Mouse (Mus musculus): ENCODE measurements around the gene Pm20d1. TPM values are rescaled to one million over a fixed set of nuclear protein-coding genes. Genes with fewer than 3 reads are reported as not detected.

Pm20d1 gene
- 1.3 TPM in 2 replicates for polyA plus RNA-seq (2012; rRNA removed)

DNA sequence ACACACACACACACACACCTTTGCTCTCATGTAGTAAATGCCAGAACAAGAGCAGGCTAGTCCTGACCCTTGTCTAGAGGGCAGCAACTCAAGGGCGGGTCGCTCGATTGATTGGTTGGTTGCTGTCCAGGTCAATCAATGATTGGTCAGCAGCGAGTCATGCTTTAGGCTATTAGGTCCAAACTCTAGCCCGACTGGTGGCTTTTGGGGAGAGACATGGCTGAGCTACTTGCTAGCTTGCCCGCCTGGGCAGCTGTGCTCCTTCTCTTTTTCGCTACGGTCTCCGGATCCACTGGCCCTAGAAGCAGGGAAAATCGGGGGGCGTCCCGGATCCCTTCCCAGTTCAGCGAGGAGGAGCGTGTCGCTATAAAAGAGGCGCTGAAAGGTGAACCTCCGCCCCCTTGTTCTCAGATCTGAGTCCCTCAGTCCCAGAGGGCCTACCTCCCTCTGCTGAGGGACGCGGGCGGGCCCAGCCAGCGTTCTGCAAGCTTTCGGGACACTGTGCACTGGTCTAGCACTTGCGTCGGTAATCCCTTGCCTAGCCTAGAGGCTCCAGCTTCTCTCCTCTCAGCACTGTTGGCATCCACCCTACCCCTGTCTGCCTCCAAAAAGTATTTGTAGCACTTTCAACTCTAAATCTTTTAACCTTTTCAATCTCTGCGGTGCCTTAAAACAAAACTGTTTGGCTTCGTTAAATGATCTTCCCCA, at the start of gene Pm20d1:
Gene Pm20d1 (plus strand): TSS at position 180 of the 708 bp plus-strand sequence.
- TF ChIP-seq CTCF (IDR thresholded peaks at IDR 0.05; ENCODE audit: borderline replicate concordance, control insufficient read depth, extremely low read depth, insufficient read depth, low read length, poor library complexity) (no peak), POLR2A (IDR thresholded peaks at IDR 0.05; ENCODE audit: control insufficient read depth, extremely low read depth, insufficient read depth, low read length, poor library complexity) (no peak)
- Histone ChIP-seq H3K4me3 (ENCODE audit: control insufficient read depth, insufficient read depth, low read length) (no peak within 1 kb of the TSS), H3K4me1 (replicated peaks; ENCODE audit: control insufficient read depth, insufficient read depth, low read length) (no peaks in the 10 kb centered on the region), H3K27me3 (ENCODE audit: control insufficient read depth, insufficient read depth, low read length) (peaks cover 3% of the 10 kb centered on the region; the same call in 1 of the 2 replicates), H3K36me3 (ENCODE audit: control insufficient read depth, insufficient read depth, low read length) (no peaks in the 10 kb centered on the region), H3K27ac (ENCODE audit: control insufficient read depth, insufficient read depth, low read length) (no peak within 1 kb of the TSS)
- no peak for DNase-seq
- WGBS = 22% methylated on average over 26 of the region's 26 CpGs

DNA sequence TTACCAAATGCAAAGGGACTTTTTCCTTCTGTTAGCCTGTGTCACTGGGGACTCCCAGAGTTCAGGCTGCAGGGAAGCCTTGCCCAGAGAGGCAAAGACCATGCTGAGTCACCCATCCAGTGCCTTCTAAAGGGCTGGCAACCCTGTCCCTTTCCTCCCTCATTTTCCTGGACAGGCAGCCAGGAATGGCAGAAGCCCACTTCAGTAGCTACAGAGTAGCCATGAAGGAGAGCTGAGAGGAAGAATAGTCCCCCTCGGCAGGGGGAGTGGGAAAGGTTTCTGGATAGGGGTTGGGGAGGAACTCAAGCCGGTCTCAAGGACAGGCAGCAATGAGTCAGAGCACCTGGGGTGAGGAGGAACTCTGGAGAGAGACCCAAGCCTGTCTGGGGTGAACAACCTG, 49.4 kb upstream of the Pm20d1 start:
- no peak for DNase-seq
- no peaks in the 10 kb centered on the region; the same call in 1 of the 2 replicates for H3K27me3 ChIP-seq (ENCODE audit: control insufficient read depth, insufficient read depth, low read length)
- no peak overlapping the region for H3K4me3 ChIP-seq (ENCODE audit: control insufficient read depth, insufficient read depth, low read length)
- WGBS = 74% methylated on average over 2 of the region's 2 CpGs
- H3K36me3 ChIP-seq (ENCODE audit: control insufficient read depth, insufficient read depth, low read length) = no peaks in the 10 kb centered on the region
- H3K4me1 ChIP-seq (replicated peaks; ENCODE audit: control insufficient read depth, insufficient read depth, low read length) = no peaks in the 10 kb centered on the region
- H3K27ac ChIP-seq (ENCODE audit: control insufficient read depth, insufficient read depth, low read length) = no peak overlapping the region
- no peak for TF ChIP-seq POLR2A (IDR thresholded peaks at IDR 0.05; ENCODE audit: control insufficient read depth, extremely low read depth, insufficient read depth, low read length, poor library complexity)
- TF ChIP-seq CTCF (IDR thresholded peaks at IDR 0.05; ENCODE audit: borderline replicate concordance, control insufficient read depth, extremely low read depth, insufficient read depth, low read length, poor library complexity) = no peak

DNA sequence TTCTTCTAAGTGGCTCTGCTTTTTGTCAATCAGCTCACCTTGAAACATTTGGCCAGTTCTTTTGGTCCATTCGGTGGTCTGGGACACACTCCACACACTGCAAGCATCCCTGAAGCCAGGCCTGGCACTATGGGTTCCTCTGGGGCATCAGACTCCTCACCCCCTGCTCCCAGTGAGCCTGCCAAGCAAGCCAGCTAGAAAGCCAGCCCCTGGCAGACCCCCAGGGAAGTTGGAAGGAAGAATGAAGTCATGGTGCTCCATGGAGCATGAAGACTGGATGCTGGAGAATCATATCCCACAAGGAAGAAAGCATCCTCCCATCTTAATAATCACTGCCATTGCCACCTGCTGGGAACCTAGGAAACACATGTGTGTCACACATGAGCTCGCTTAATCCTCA, 48.5 kb upstream of the Pm20d1 start:
- Histone ChIP-seq H3K27ac (ENCODE audit: control insufficient read depth, insufficient read depth, low read length) (no peak overlapping the region), H3K4me3 (ENCODE audit: control insufficient read depth, insufficient read depth, low read length) (no peak overlapping the region), H3K36me3 (ENCODE audit: control insufficient read depth, insufficient read depth, low read length) (no peaks in the 10 kb centered on the region), H3K4me1 (replicated peaks; ENCODE audit: control insufficient read depth, insufficient read depth, low read length) (no peaks in the 10 kb centered on the region), H3K27me3 (ENCODE audit: control insufficient read depth, insufficient read depth, low read length) (no peaks in the 10 kb centered on the region; the same call in 1 of the 2 replicates)
- TF ChIP-seq POLR2A (IDR thresholded peaks at IDR 0.05; ENCODE audit: control insufficient read depth, extremely low read depth, insufficient read depth, low read length, poor library complexity) (no peak), CTCF (IDR thresholded peaks at IDR 0.05; ENCODE audit: borderline replicate concordance, control insufficient read depth, extremely low read depth, insufficient read depth, low read length, poor library complexity) (no peak)
- DNase-seq = no peak
- WGBS = 95% methylated on average over 2 of the region's 2 CpGs

DNA sequence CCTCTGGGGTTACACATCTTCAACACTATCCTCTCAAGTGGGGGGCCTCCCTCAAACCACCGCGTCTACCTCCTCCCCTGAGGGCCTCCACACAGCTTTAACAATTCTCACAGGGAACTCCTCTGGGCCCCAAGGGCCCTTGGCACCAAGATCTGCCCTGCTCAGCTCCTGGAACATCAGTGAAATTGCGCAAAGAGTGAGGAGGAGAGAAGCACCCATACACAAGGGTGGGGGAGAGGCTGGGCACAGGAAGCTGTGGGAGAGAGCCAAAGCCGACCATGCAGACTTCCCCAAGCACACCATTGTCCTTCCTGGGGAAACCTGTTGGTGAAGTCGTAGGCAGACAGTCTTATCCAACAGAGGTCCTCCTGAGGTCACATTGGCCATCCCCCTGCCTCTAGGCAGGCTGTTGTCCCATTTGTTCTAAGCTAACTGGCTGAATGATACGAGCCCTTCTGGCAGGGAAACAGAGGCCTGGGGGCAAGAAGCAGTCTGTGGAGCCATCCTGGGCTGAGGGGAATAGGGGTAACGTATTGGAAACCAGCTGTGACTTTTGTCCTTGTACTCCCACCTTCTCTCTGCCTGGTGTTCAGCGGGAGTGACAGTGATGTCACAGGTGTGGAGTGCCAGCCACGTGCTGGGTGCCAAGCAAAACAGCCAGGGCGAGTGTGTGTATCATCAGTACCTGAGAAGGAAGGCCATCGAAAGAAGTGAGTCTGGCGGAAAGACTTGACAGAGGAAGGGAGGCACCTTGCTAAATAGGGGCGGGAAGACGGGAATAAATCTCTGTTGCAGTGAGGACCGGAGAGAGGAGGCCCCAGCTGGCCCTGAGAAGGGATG, 47.3 kb upstream of the Pm20d1 start:
- Histone ChIP-seq H3K27me3 (ENCODE audit: control insufficient read depth, insufficient read depth, low read length) (no peaks in the 10 kb centered on the region; the same call in 1 of the 2 replicates), H3K4me1 (replicated peaks; ENCODE audit: control insufficient read depth, insufficient read depth, low read length) (peaks cover 2% of the 10 kb centered on the region; the same call in 1 of the 2 replicates), H3K36me3 (ENCODE audit: control insufficient read depth, insufficient read depth, low read length) (no peaks in the 10 kb centered on the region), H3K27ac (ENCODE audit: control insufficient read depth, insufficient read depth, low read length) (no peak overlapping the region), H3K4me3 (ENCODE audit: control insufficient read depth, insufficient read depth, low read length) (no peak overlapping the region)
- TF ChIP-seq CTCF (IDR thresholded peaks at IDR 0.05; ENCODE audit: borderline replicate concordance, control insufficient read depth, extremely low read depth, insufficient read depth, low read length, poor library complexity) = no peak
- 83% methylated on average over 15 of the region's 15 CpGs for WGBS
- no peak for DNase-seq

DNA sequence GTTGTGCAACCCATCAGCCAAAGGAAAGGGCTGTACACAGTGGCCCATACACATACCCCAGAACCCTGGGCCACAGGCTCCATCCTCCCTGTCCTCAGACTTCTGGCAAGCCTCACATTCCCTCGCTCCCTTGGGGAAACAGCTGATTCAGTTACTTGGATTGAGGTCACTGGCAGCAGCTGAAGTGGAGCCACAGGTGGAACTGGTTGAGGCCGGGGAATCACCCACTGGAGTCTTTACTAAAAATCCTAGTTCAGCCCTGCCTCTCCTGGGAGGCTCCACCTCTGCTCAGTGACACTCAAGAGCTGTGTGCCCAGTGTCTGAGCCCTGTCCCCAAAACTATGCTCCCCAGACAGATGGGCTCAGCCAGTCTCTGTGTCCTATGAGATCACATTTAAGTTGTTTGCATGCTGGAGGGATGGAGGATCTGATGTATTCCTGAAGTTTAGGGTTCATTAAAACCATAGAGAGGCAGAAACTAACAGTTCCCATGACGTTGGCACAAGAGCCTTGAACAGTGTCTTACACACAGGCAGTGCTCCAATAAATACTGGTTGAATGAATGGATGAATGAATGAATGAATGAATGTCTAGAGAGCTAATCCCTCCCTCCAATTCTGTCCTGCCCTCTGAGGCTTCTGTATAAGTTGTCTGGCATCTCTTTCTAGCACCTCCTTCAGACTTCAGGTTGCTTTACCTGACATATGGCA, 45.8 kb upstream of the Pm20d1 start:
- peaks cover 6% of the 10 kb centered on the region; the same call in 1 of the 2 replicates for H3K4me1 ChIP-seq (replicated peaks; ENCODE audit: control insufficient read depth, insufficient read depth, low read length)
- H3K36me3 ChIP-seq (ENCODE audit: control insufficient read depth, insufficient read depth, low read length) = no peaks in the 10 kb centered on the region
- H3K27ac ChIP-seq (ENCODE audit: control insufficient read depth, insufficient read depth, low read length) = no peak overlapping the region
- no peaks in the 10 kb centered on the region for H3K27me3 ChIP-seq (ENCODE audit: control insufficient read depth, insufficient read depth, low read length)
- no peak for DNase-seq
- H3K4me3 ChIP-seq (ENCODE audit: control insufficient read depth, insufficient read depth, low read length) = no peak overlapping the region
- 92% methylated on average over 3 of the region's 3 CpGs for WGBS
- TF ChIP-seq POLR2A (IDR thresholded peaks at IDR 0.05; ENCODE audit: control insufficient read depth, extremely low read depth, insufficient read depth, low read length, poor library complexity) (no peak), CTCF (IDR thresholded peaks at IDR 0.05; ENCODE audit: borderline replicate concordance, control insufficient read depth, extremely low read depth, insufficient read depth, low read length, poor library complexity) (no peak)

DNA sequence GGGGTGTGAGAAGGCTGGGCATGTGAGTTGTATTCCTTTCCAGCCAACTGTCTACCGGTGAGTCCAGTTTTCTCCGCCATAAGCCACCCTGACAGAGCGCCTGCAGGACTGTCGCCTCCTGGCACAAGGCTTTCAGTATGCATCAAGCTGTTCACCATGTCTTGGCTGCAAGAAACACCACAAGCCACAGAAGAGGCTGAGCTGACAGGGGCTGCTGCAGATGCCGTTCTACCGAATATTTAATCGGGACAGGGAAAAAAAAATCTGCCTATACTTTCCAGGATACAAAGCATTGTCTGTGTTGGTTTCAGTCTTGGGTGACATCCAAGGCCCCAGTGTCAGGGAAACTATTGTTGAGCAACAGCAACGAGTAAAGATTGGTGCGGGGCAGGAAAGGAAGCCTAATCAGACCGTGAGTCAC, 45.3 kb upstream of the Pm20d1 start:
- no peak for DNase-seq
- H3K4me3 ChIP-seq (ENCODE audit: control insufficient read depth, insufficient read depth, low read length) = no peak overlapping the region
- no peak overlapping the region for H3K27ac ChIP-seq (ENCODE audit: control insufficient read depth, insufficient read depth, low read length)
- no peaks in the 10 kb centered on the region for H3K36me3 ChIP-seq (ENCODE audit: control insufficient read depth, insufficient read depth, low read length)
- no peaks in the 10 kb centered on the region for H3K27me3 ChIP-seq (ENCODE audit: control insufficient read depth, insufficient read depth, low read length)
- 39% methylated on average over 10 of the region's 10 CpGs for WGBS
- TF ChIP-seq POLR2A (IDR thresholded peaks at IDR 0.05; ENCODE audit: control insufficient read depth, extremely low read depth, insufficient read depth, low read length, poor library complexity) = no peak
- no peak for TF ChIP-seq CTCF (IDR thresholded peaks at IDR 0.05; ENCODE audit: borderline replicate concordance, control insufficient read depth, extremely low read depth, insufficient read depth, low read length, poor library complexity)
- H3K4me1 ChIP-seq (replicated peaks; ENCODE audit: control insufficient read depth, insufficient read depth, low read length) = peaks cover 6% of the 10 kb centered on the region; the same call in 1 of the 2 replicates

Measured in thymus, adult 2 months (tissue).